Mouse (Mus musculus): ENCODE data around the gene Trpv2. TPM values are rescaled to one million over a fixed set of nuclear protein-coding genes. Genes with fewer than 3 reads are reported as not detected.

Trpv2 gene
- total and polyA plus RNA-seq, 3 experiments, result 30.0 to 30.4 TPM; not detected in 1

- no peak overlapping the region for H3K27ac ChIP-seq (ENCODE audit: control insufficient read depth, low read depth, low read length)
- H3K27me3 ChIP-seq (ENCODE audit: control insufficient read depth in 1 of 2, insufficient read depth in 2 of 2, low read length in 2 of 2), result no peaks in the 10 kb centered on the region
- H3K4me1 ChIP-seq (ENCODE audit: control insufficient read depth in 1 of 2, insufficient read depth in 2 of 2, low read length in 2 of 2), result peaks cover 18 to 37% of the 10 kb centered on the region in 2 experiments
- no peak overlapping the region for H3K9ac ChIP-seq (ENCODE audit: control insufficient read depth, low read depth, low read length, poor library complexity, severe bottlenecking)
- DNase-seq (ENCODE audit: low read depth, low spot score), result no peak
- peaks cover 0 to 22% of the 10 kb centered on the region in 2 experiments; a peak in 2 of 4 replicates for H3K36me3 ChIP-seq (ENCODE audit: control insufficient read depth in 1 of 2, insufficient read depth in 2 of 2, low read length in 2 of 2)
- no peak overlapping the region for H3K4me3 ChIP-seq (ENCODE audit: control insufficient read depth in 1 of 2, insufficient read depth in 1 of 2, low read depth in 2 of 2, low read length in 2 of 2)
- H3K79me2 ChIP-seq (ENCODE audit: control insufficient read depth, insufficient read depth, low read length, poor library complexity), result no peaks in the 10 kb centered on the region; the same call in 1 of the 2 replicates
- TF ChIP-seq NELFE (IDR thresholded peaks at IDR 0.05; ENCODE audit: low read depth, low read length) (no peak), MAFK (IDR thresholded peaks at IDR 0.05; ENCODE audit: borderline replicate concordance, low read depth, low read length) (no peak), MAZ (IDR thresholded peaks at IDR 0.05; ENCODE audit: low read depth, low read length) (no peak), E2F4 (IDR thresholded peaks at IDR 0.05; ENCODE audit: borderline replicate concordance, low read depth, low read length) (no peak), SMC3 (IDR thresholded peaks at IDR 0.05; ENCODE audit: low read depth, low read length) (no peak), RCOR1 (IDR thresholded peaks at IDR 0.05; ENCODE audit: low read depth, low read length) (no peak), POLR2AphosphoS2 (IDR thresholded peaks at IDR 0.05; ENCODE audit: low read length) (no peak), JUND (IDR thresholded peaks at IDR 0.05; ENCODE audit: low read depth, low read length) (no peak), MXI1 (IDR thresholded peaks at IDR 0.05; ENCODE audit: low read depth, low read length) (no peak), USF2 (IDR thresholded peaks at IDR 0.05; ENCODE audit: borderline replicate concordance in 1 of 2, insufficient read depth in 1 of 2, low read depth in 1 of 2, low read length in 2 of 2) (no peak), RAD21 (IDR thresholded peaks at IDR 0.05; ENCODE audit: low read depth, low read length) (no peak), MYB (IDR thresholded peaks at IDR 0.05; ENCODE audit: low read depth, low read length) (no peak), CHD1 (IDR thresholded peaks at IDR 0.05; ENCODE audit: low read depth, low read length) (no peak), TCF12 (IDR thresholded peaks at IDR 0.05; ENCODE audit: low read depth, low read length) (no peak), ELF1 (IDR thresholded peaks at IDR 0.05; ENCODE audit: low read depth, low read length) (no peak), TBP (IDR thresholded peaks at IDR 0.05; ENCODE audit: low read depth, low read length) (no peak), POLR2AphosphoS5 (IDR thresholded peaks at IDR 0.05; ENCODE audit: borderline replicate concordance, low read depth, low read length) (no peak), POLR2A (IDR thresholded peaks at IDR 0.05; ENCODE audit: control insufficient read depth in 1 of 2, insufficient read depth in 1 of 2, low read depth in 1 of 2, low read length in 2 of 2, poor library complexity in 1 of 2) (no peak), ETS1 (IDR thresholded peaks at IDR 0.05; ENCODE audit: low read depth, low read length) (no peak)
- H3K9me3 ChIP-seq (replicated peaks; ENCODE audit: insufficient read depth, low read length), result no peaks in the 10 kb centered on the region
Measured at GRCm38 (mm10) chr11:62643681-62644363, 69.5 kb downstream of the Trpv2 start.

Measured in MEL (cell line).